Mouse (Mus musculus): ENCODE data around the gene Atp6v0d1. TPM values are rescaled to one million over a fixed set of nuclear protein-coding genes. Genes with fewer than 3 reads are reported as not detected.
"Not testable (repeated sequence)": the region's sequence is repeated elsewhere in the genome, so short reads cannot be mapped to it uniquely, and the experiment has no call there.

Atp6v0d1 gene
- 10 to 100 TPM; 58.2 to 59.5 TPM for total RNA-seq (2021)

DNA sequence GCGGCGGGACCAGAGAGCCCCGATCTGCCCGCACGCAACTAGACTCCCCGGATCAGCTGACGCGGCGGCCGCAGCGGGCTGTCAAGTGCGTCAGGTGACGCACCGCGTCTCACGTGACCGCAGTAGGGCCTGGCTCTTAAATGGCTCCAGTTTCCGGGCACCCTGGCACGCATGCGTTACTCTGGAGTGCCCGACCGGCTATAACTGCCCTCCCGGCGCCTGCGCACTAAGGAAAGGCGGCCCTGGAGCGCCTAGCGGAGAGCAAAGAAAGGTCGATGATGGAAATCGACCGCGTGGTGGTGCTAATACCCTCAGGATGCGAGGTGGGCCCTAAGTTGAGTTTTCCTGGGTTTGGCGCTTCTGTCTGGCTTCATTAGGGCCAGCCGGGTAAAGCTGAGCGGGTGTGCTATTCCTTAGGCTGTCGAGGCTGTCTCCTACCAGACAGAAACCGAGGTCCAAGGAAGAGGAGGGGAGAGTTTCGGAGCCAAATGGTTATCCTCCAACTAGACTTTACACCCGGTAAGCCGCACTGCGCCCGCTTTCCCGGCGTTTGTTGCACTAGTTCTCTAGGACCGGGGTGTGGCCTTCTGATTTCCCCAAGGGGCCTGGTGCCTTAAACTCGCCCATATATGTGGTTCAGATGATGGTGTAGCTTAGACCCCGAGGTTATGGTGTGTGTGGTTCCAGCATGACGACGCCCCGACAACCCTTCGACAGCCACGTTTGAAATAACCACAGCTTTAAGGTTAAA is at the start of gene Atp6v0d1:
Gene Atp6v0d1 (minus strand): TSS at position 96 of the 751 bp plus-strand sequence.
- peak; percentile 99 for DNase-seq

DNA sequence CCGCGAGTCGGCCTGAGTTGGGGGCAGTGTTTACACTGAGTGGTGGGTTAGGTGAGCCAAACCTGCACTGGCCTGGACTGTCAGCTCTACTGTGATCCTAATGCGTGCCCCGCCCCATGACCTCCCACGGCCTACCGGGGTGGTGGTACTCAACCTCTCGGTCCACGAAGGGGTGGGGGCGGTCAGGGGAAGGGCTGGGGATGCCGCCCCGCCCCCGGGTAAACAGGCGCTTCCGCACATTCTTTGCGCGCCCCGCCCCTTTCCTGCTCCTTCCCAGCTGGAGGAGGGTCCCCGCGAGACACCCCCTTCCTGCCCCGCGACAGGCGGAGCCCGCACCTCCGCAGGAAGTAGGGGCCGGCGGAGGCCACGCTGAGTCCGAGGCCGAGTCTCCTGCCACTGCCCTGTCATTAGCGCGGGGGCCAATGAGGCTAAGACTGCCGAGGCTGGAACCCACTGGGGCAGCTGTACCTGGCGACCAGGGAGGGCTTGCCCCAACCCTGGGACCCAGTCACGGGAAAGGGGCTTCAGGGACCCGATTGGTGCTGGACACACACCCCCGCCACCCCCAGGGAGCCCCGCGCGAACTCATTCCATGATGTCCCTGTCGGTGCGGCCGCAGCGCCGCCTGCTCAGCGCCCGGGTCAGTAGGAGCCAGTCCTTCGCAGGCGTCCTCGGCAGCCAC is 48.1 kb upstream of the Atp6v0d1 start:
- peak; percentile 87 for DNase-seq

DNA sequence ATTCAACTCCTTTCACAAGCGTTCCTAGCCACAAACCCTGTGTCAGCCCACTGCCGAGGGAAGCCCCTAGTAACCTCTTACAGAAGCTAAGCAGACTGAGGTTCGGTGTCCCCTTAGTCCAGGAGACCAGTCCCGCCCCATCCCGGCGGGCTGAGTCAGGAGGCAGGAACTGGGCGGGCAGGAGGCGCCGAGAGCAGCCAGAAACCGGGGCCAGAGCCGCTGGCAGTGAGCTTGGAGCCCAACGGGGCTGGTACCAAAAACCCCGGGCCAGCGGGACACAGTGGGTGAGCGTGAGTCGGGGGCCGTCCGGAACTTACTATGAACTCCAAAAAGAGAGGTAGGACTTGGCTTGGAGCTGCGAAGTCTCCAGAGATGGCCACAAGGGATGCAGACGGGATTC is 47.2 kb upstream of the Atp6v0d1 start:
- peak; percentile 69 for DNase-seq

DNA sequence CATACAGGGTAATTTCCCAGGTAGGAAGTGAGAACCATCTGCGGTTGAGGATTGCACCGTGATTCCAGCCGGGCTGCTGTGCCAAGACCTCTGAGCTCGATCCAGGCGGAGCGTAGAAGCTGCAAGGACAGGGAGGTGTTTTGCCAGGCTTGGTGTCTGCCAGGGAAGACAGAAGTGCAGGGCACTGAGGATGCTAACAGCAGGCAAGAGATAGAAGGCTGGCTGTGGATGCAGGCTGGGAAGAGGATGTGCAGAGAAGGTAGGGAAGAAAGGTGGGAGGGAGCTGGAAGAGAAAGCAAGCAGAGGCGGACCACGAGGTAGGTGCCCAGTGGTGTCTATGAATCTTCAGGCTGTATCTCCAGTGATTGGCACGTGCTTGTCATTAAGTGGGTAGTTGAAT is 46.0 kb upstream of the Atp6v0d1 start:
- DNase-seq, result no peak

DNA sequence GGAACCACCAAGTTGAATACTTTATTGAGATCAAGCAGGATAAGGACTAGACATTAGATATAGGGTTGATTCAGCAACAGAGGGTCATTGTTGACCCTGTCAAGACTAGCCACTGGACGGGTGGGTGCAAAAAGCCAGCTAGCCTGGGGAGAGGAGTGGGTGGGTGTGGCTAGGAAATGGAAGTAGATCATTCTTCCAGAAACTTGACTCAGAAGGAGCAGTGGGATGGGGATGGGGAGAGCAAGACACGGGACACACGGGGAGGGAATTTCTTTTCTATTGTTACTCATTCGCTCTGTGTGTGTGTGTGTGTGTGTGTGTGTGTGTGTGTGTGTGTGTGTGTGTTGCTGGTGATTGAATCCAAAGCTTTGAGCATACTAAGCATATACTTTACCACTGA is 43.9 kb upstream of the Atp6v0d1 start:
- DNase-seq, result no peak

DNA sequence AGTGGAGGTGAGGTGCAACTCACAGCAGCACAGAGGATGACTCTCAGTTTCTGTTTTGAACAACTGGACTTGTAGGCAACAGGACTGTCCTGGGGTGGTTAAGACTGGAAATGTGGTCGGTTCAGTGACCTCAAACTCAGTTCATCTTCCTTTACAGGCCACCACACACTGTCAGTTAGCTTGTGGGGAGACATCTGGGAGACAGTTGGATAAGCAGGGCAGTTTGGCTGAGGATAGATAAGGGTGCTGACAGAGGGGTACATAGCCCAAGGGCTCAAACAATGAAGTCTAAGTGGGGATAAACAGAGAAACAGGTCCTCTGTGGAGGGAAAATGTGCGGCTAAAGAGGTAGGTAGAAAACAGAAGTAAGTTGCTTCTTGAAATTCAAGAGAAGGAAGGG is 43.5 kb upstream of the Atp6v0d1 start:
- no peak for DNase-seq

DNA sequence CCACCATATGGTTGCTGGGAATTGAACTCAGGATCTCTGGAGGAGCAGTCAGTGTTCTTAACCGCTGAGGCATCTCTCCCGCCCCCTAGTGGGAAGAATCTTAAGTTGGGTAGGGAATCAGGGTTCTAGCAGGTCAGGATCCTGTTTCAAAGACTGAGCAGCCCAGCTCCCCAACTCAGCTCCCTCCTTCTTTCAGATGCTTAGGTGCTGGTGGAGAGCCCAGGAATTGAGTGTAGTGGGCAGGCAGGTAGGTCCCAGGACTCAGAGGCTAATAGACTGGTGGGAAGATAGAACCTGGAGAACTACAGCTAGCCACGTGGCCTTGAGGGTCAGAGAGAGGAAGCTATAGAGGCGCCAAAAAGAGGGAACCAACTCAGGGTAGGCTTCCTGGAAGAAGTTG is 41.8 kb upstream of the Atp6v0d1 start:
- DNase-seq, result peak; percentile 48

DNA sequence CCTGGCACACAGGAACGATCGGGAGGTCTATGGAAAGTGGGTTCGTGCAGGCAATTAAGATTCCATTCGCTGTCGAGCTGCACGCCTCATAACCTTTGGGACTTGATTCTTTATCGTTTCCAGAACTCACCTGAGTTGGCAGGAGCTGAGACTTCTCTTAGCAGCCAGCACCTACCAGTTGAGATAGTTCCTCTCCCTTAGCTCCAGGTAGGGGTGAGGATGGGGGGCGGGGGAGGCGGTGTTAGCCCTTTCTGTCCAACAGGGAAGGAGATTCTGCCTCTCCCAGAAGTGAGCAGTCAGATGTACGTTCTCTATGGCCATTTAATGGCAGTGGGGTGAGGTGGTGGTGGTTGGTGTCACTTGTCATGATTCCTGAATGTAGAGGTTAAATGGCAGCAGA is 41.2 kb upstream of the Atp6v0d1 start:
- no peak for DNase-seq

DNA sequence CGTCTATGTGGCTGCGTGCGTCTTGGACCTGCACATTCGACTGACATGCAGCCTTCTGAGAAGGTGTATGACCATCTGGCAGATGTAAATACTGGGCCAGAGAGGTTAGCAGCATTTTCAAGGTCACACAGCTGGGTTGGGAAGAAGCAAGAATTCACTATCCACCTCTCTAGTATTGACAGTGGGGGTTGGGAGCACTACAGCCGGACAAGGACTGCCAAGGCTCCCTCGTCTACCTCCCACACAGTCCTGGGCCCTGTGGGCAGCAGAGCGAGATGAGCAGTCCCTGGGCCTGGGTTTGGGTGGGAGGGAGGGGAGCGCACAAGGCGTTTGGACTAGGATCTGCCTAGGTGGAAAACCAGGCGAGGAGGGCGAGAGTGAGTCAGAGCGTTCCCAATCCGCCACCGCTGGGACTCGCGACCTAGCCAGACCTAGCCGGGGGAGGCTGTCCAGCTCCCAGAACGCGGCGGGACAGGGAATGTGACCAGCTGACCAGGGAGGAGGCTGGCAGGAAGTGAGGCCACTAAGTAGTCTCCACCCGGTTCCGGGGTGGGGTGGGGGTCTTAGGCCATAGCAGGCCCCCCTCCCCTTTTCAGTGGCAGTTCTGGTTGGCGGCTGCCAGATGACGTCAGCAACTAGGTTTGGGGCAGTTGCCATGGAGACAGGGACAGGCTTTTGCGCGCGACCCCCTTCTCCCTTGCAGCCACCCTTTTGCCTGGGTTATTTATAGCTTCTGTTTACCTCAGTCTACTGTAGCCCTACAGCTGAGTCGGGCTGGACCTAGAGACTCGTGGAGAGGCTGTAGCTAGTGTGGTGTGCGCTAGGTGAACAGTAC is 40.6 kb upstream of the Atp6v0d1 start:
- peak; percentile 90 for DNase-seq

DNA sequence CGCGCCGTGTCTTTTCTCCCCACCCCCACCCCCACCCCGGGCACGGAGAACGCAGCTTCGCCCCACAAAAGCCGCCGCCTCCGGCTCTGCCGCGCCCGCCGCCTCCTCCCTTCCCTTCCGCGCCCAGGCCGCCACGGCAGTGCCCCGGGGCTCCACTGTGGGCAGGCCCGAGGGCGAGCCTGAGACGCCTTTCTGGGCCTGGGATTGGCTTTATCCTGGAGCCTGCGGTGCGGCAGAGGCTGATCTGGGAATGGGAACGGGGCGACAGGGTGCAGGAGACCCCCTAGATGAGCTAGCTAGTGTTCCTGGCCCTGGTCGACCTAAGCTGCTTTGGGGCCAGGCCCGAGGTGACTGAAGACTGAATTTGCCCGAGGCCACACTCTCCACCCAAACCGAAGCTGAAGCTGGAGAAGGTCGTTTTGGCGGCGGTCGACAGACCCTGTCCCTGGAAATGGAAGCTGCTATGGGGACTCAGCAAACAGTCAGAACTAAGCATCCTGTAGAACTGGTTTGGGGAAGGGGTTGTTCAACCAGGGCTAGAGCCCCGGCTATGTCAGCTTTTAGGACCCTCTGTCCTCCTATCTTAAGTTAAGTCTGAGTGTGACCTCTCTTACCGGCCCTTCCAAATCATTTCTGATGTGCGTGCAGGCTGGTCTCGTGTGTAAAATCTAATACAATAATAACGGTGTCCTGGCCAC is 39.8 kb upstream of the Atp6v0d1 start:
- DNase-seq, result peak; percentile 57

DNA sequence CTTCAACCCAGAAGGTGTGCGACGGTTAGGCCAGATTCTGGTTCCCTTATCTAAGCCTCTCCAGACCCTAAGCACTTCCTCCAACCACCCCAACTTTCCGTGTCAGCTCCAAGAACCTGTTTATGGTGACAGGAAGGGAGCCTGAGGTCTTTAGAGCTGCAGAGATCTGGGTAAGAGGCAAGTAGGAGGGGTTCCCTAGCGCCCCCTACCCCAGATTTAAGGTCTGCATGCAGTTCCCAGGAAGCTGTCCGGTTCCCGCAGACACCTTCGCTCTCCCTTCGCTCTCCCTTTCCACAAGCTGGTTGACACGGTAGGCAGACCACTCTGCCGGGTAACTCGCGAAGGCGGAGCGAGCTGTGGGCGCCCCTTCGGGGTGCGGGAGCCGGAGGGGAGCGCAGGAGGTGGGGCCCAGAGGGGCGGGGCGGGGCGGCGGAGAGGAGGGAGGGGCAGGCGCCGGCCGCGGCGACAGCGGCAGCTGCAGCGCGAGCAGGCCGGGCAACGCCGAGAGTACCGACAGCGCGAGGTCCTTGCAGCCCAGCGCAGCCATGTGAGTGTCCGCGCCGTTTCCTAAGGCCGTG is 39.0 kb upstream of the Atp6v0d1 start, which contains the start of gene Ripor1:
Gene Ripor1 (plus strand): TSS at position 452 of the 578 bp plus-strand sequence.
- peak; percentile 81 for DNase-seq

DNA sequence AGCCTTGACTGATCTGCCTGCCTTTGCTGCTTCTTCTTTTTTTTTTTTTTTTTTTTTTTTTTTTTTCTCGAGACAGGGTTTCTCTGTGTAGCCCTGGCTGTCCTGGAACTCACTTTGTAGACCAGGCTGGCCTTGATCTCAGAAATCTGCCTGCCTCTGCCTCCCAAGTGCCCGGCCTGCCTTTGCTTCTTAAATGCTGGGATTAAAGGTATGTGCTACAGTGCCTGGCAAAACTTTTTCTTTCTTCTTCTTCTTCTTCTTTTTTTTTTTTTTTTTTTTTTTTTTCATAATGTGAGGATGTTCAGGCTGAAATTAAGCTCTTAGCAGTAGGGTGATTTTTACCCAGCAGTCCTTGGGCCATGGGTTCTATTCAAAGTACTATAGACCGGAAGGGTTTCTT is 36.7 kb upstream of the Atp6v0d1 start:
- DNase-seq, result not testable (repeated sequence)

DNA sequence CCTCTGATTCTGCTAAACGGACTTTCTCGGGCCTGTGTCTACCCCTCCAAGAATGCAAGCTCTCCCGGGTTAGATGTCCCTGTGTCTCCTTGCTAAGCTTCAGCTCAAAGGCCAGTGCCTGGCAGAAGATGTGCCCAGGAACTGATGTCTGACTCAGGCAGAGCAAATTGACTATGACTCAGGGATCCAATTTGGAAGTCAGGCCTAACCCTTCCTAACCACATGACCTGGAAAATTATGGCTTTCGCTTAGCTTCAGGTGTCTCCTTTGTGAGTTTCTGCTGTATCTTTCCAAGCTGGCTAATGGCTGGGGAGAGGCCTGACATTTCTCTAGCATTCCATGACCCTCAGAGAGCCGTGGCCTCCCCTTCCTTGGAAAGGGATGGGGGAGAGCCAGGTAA is 35.5 kb upstream of the Atp6v0d1 start:
- no peak for DNase-seq

DNA sequence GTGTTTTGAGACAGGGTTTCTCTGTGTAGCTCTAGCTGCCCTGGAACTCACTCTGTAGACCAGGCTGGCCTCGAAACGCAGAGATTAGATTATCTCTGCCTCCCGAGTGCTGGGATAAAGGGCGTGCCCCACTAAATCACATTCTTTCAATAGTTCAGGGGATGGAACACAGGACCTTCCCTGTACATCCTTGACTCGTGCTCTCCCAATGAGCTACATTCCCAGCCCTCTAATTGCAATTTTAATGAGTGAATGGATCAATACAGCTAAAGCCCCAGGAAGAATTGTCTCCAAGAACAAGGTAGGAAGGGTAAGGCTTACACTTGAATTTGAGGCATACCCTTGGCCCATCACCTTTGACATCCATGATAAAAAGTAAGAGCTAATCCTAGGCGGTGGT is 32.9 kb upstream of the Atp6v0d1 start:
- DNase-seq, result no peak

DNA sequence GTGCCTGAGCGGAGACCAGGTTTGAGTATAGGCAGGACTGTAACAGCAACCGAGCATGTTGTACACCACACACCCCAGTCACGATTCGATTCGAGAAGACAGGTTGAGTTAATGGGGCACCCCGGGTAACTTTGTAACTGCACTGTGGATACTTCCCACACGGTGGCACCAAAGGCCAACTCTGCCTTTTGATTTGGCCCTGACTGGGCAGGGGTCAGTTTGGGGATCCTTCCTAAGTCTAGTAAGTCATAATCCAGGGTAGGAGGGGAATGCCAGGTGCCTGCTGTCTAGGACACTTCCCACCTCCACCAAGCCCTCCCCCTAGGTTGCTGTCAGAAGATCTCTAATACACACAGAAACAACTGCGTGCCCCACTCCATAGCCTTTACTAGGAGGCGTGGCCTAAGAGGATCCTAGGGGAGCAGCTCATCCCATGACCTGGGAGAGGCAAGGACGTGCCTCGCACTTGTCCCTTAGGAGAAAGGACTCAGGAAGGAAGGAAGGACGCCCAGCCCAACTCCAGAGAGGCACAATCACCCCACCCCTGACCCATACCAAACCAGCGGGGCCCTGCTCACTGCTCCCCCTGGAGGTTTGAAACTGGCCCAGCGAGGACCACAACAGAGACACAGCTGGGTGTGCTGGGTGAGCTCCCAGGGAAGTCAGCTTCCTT is 30.7 kb upstream of the Atp6v0d1 start:
- peak; percentile 81 for DNase-seq

DNA sequence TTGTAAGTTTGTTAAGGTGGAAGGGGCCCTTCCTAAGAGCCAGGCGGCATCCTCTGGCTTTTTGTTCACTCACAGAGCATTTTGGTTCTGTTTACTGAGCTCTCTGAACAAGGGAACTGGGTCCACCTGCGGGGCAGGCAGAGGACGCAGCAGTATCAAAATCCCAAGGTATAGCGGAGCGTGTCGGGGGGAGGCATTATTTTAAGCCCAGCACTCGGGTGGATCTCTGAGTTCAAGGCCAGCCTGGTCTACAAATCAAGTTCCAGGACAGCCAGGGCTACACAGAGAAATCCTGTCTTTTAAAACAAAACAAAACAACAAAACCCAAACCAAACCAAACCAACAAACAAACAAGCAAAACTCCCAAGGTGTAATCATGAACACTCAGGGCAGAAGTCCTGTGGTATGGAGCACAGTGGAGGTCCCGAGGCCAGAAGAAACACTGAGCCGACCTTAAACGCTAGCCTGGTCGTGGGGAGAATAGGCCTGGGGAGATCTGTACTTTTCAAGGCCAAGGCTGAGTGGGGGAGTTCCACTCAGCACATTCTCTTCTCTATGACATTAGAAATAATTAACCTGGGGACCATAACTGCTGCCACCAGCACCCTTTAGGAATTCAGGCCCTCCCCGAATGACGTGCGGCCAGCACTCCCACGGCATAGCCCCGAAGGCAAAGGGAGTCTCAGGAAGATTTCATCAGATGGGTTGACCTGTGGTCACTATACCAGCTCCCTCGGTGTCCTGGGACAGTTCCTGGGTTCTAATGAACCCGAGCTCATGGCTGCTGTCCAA is 28.8 kb upstream of the Atp6v0d1 start:
- no peak for DNase-seq

DNA sequence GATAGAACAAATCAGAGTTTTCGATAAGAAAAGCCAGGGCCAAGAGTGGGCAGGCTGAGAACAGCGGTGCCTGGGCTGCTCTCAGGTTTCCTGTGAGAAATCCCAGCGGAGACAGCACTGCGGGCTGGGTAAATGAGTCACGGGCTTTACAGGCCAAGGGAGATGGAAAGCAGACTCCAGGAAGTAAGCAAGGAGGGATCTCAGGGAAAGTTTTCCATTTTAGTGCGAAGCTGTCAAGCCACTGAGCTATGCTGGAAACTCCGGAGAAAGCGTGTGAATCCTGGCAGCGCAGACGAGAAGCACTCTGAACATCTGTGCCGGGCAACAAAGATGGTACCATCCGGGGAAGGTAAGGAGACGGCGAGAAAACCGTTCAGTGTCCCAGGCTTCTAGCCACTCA is 28.0 kb upstream of the Atp6v0d1 start:
- DNase-seq, result peak; percentile 66

DNA sequence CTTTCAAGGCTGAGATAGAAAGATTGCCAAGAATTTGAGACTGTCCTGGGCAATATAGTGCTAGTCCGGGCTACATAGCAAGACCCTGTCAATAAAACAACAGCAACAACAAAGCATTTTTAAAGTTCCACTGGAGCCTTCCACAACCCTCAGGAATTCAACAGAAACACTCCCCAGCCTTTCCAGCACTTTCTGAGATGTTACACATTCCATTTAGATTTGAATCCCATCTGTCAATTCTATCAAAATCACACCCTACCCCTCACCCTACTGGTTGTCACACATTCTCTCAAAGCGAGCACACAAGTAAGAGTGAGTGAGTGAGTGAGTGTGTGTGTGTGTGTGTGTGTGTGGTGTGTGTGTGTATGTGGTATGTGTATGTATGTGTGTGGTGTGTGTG is 26.6 kb upstream of the Atp6v0d1 start:
- DNase-seq, result no peak

DNA sequence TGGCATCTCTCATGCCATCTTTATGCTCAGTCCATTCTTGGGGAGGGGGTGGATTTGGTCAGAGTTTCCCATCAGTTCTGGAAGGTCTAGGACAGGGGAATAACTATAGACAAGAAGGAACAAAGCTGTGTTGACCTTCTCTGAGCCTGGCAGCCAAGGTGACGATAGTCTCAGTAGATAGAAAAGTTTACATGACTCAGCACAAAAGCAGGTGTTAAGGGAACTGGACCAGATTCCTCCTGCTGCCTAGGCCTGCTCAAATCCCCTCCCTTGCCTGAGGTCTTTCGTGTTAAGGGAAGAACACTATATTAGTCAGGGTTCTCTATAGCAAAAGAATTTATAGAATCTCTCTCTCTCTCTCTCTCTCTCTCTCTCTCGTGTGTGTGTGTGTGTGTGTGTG is 13.9 kb upstream of the Atp6v0d1 start:
- no peak for DNase-seq

DNA sequence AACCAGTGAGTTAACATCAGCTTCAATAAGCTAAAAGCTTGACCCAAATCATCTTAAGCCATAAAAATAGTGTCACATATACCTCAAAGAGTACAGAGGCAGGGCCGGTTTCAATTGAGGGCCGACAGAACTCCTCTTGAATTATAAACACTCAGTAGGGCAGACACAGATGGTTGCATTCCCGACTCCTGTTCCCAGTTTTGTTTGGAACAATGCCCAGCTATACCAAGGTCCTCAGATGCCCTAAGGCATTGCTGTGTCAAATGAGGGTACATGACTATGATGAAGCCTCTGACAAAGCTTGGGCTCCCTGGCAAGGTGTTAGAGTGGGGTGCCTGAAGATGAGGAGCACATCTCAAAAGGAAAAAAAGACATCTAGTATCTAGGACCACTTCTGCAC is 9.7 kb upstream of the Atp6v0d1 start:
- peak; percentile 12 for DNase-seq

DNA sequence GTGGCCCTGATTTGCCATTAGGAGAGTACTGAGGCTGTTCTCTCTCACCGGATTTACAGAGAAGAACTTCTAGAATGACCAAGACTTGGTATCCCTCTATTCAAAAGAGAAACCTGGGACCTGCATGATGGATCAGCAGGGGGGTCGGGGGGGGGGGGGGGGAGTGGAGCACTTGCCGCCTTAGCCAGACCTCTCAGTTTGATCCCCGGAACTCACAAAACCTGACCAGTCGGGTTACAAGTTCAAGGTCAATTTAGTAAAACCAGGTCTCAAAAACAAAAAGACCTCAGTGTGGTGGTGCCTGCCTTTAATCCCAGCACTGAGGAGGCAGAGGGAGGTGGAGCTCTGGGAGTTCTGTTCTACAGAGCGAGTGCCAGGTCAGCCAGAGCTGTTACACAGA is 8.9 kb upstream of the Atp6v0d1 start:
- DNase-seq, result no peak
